Mouse (Mus musculus) MEL (cell line): ENCODE measurements around the gene Sgca. TPM values are rescaled to one million over a fixed set of nuclear protein-coding genes. Genes with fewer than 3 reads are reported as not detected.

ENCODE experiments used
- DNase-seq: peaks from one replicate; pipeline ENCODE4 v3.0.0; 2011; ENCODE audit warnings: low read depth, low spot score
- H3K27ac ChIP-seq: 2 replicates; pipeline ENCODE4 v1.5.1; 2012; ENCODE audit warnings: low read depth, mild to moderate bottlenecking, control low read depth, low read length, moderate library complexity; ENCODE audit not compliant: control insufficient read depth
- H3K27me3 ChIP-seq, 2 experiments: fragments of 150-350 bp in 1 of 2; sonication (generic) in 1 of 2; 2 replicates each; pipeline ENCODE4 v1.6.1; 2012; ENCODE audit warnings: low read length in 2 of 2, mild to moderate bottlenecking in 2 of 2, improper control_type of control experiment in 1 of 2, moderate library complexity in 1 of 2; ENCODE audit not compliant: insufficient read depth in 2 of 2, control insufficient read depth in 1 of 2
- H3K36me3 ChIP-seq, 2 experiments: 2 replicates each; pipeline ENCODE4 v1.6.1; 2012 to 2014; ENCODE audit warnings: low read length in 2 of 2, improper control_type of control experiment in 1 of 2, inconsistent platforms in 1 of 2, mild to moderate bottlenecking in 1 of 2; ENCODE audit not compliant: insufficient read depth in 2 of 2, control insufficient read depth in 1 of 2
- H3K4me1 ChIP-seq, 2 experiments: fragments of 150-350 bp in 1 of 2; sonication (generic) in 1 of 2; 2 replicates each; pipeline ENCODE4 v1.6.1; 2012; ENCODE audit warnings: low read length in 2 of 2, improper control_type of control experiment in 1 of 2, mild to moderate bottlenecking in 1 of 2; ENCODE audit not compliant: insufficient read depth in 2 of 2, control insufficient read depth in 1 of 2
- H3K4me3 ChIP-seq, 2 experiments: fragments of 150-350 bp in 1 of 2; sonication (generic) in 1 of 2; 2 replicates each; pipeline ENCODE4 v1.5.1; 2012; ENCODE audit warnings: low read depth in 2 of 2, low read length in 2 of 2, mild to moderate bottlenecking in 2 of 2, moderate library complexity in 2 of 2, control low read depth in 1 of 2, improper control_type of control experiment in 1 of 2; ENCODE audit not compliant: control insufficient read depth in 1 of 2, insufficient read depth in 1 of 2
- H3K79me2 ChIP-seq: 2 replicates; pipeline ENCODE4 v1.6.1; 2012; ENCODE audit warnings: mild to moderate bottlenecking, low read length, moderate library complexity; ENCODE audit not compliant: control insufficient read depth, poor library complexity, insufficient read depth
- H3K9ac ChIP-seq: 2 replicates; pipeline ENCODE4 v1.6.1; 2012; ENCODE audit warnings: low read depth, mild to moderate bottlenecking, control low read depth, low read length, moderate library complexity; ENCODE audit not compliant: control insufficient read depth, poor library complexity, severe bottlenecking
- H3K9me3 ChIP-seq: fragments of 150-350 bp; sonication (generic); replicated peaks from 2 replicates; pipeline ENCODE4 v1.6.1; 2012; ENCODE audit warnings: mild to moderate bottlenecking, low read length, improper control_type of control experiment, moderate library complexity; ENCODE audit not compliant: insufficient read depth
- CHD1 ChIP-seq: IDR thresholded peaks from 2 replicates; pipeline ENCODE4 v1.6.1; 2012; ENCODE audit warnings: low read depth, mild to moderate bottlenecking, inconsistent platforms, low read length, improper control_type of control experiment
- CHD2 ChIP-seq: IDR thresholded peaks from 2 replicates; pipeline ENCODE4 v1.6.1; 2011; ENCODE audit warnings: low read length, improper control_type of control experiment
- GABPA ChIP-seq: IDR thresholded peaks from 2 replicates; pipeline ENCODE4 v1.6.1; 2012; ENCODE audit warnings: low read depth, mild to moderate bottlenecking, inconsistent platforms, low read length, improper control_type of control experiment, moderate library complexity
- GATA1 ChIP-seq: IDR thresholded peaks from 2 replicates; pipeline ENCODE4 v1.6.1; 2011; ENCODE audit warnings: low read depth, low read length, improper control_type of control experiment
- JUND ChIP-seq: IDR thresholded peaks from 2 replicates; pipeline ENCODE4 v1.6.1; 2011; ENCODE audit warnings: low read depth, mild to moderate bottlenecking, improper control_type of control experiment, low read length
- MAZ ChIP-seq: IDR thresholded peaks from 2 replicates; pipeline ENCODE4 v1.6.1; 2012; ENCODE audit warnings: low read depth, mild to moderate bottlenecking, inconsistent platforms, low read length, improper control_type of control experiment
- MEF2A ChIP-seq: IDR thresholded peaks from 2 replicates; pipeline ENCODE4 v1.6.1; 2014; ENCODE audit warnings: low read depth, mild to moderate bottlenecking, inconsistent platforms, low read length, improper control_type of control experiment; ENCODE audit not compliant: poor library complexity, insufficient replicate concordance, severe bottlenecking; ENCODE audit errors: extremely low read depth
- MXI1 ChIP-seq: IDR thresholded peaks from 2 replicates; pipeline ENCODE4 v1.6.1; 2011; ENCODE audit warnings: mild to moderate bottlenecking, low read depth, low read length, improper control_type of control experiment
- MYC ChIP-seq: IDR thresholded peaks from 2 replicates; pipeline ENCODE4 v1.6.1; 2011; ENCODE audit warnings: low read depth, mild to moderate bottlenecking, low read length, improper control_type of control experiment, moderate library complexity
- NRF1 ChIP-seq: IDR thresholded peaks from 2 replicates; pipeline ENCODE4 v1.6.1; 2014; ENCODE audit warnings: low read depth, mild to moderate bottlenecking, inconsistent platforms, low read length, improper control_type of control experiment, moderate library complexity; ENCODE audit not compliant: poor library complexity, insufficient read depth, severe bottlenecking
- POLR2AphosphoS2 ChIP-seq: IDR thresholded peaks from 2 replicates; pipeline ENCODE4 v1.6.1; 2011; ENCODE audit warnings: low read length, improper control_type of control experiment
- POLR2AphosphoS5 ChIP-seq: IDR thresholded peaks from 2 replicates; pipeline ENCODE4 v1.6.1; 2012; ENCODE audit warnings: low read depth, borderline replicate concordance, mild to moderate bottlenecking, inconsistent platforms, low read length, moderate library complexity, mixed read lengths
- SIN3A ChIP-seq: IDR thresholded peaks from 2 replicates; pipeline ENCODE4 v1.6.1; 2012; ENCODE audit warnings: low read length, improper control_type of control experiment, inconsistent platforms
- TAL1 ChIP-seq: IDR thresholded peaks from 2 replicates; pipeline ENCODE4 v1.6.1; 2012; ENCODE audit warnings: mild to moderate bottlenecking, inconsistent platforms, low read length, moderate library complexity, mixed read lengths
- TBP ChIP-seq: IDR thresholded peaks from 2 replicates; pipeline ENCODE4 v1.8.0; 2011; ENCODE audit warnings: low read depth, low read length, improper control_type of control experiment
- UBTF ChIP-seq: IDR thresholded peaks from 2 replicates; pipeline ENCODE4 v1.6.1; 2012; ENCODE audit warnings: low read depth, mild to moderate bottlenecking, inconsistent platforms, low read length, improper control_type of control experiment, moderate library complexity, borderline replicate concordance; ENCODE audit not compliant: insufficient read depth
- ZC3H11A ChIP-seq: IDR thresholded peaks from 2 replicates; pipeline ENCODE4 v1.6.1; 2012; ENCODE audit warnings: low read depth, mild to moderate bottlenecking, inconsistent platforms, low read length, improper control_type of control experiment
- ZKSCAN1 ChIP-seq: IDR thresholded peaks from 2 replicates; pipeline ENCODE4 v1.6.1; 2012; ENCODE audit warnings: low read depth, mild to moderate bottlenecking, inconsistent platforms, low read length, improper control_type of control experiment, moderate library complexity
- polyA plus RNA-seq, 2 experiments: library from polyadenylated mRNA; stranded (reverse) in 1 of 2; unstranded in 1 of 2; fragments of >175 nt in 1 of 2; fragments of >200 nt in 1 of 2; gene quantifications; 2 replicates each; pipeline versions ENCODE4 v1.2.1 to v1.2.4; 2012; ENCODE audit warnings: low replicate concordance in 2 of 2, low read depth in 1 of 2; ENCODE audit not compliant: insufficient read length in 2 of 2, insufficient read depth in 1 of 2, missing spikeins in 1 of 2
- total RNA-seq: library from RNA; depleted of rRNA; stranded (reverse); fragments of 300-350 nt; gene quantifications from 2 replicates; pipeline ENCODE4 v1.2.3, GENCODE M21; 2012

The Sgca gene
- total and polyA plus RNA-seq, 3 experiments: not detected

- Histone ChIP-seq H3K79me2 (no peaks in the 10 kb centered on the region), H3K9ac (no peak overlapping the region), H3K27ac (no peak overlapping the region), H3K9me3 (no peaks in the 10 kb centered on the region), H3K27me3 (peaks cover 0 to 23% of the 10 kb centered on the region in 2 experiments), H3K4me1 (no peaks in the 10 kb centered on the region), H3K4me3 (no peak overlapping the region), H3K36me3 (no peaks in the 10 kb centered on the region)
- TF ChIP-seq POLR2AphosphoS5 (no peak), ZKSCAN1 (no peak), MAZ (no peak), UBTF (no peak), CHD1 (no peak), MEF2A (no peak), ZC3H11A (no peak)
- DNase-seq: no peak
Observed at GRCm38 (mm10) chr11:94917717-94918116, 58.4 kb downstream of the Sgca start.

GRCm38 (mm10) chr11:94916477-94916876 is 59.6 kb downstream of the Sgca start:
- Histone ChIP-seq H3K9me3 (no peaks in the 10 kb centered on the region), H3K4me3 (no peak overlapping the region), H3K4me1 (no peaks in the 10 kb centered on the region), H3K36me3 (no peaks in the 10 kb centered on the region), H3K79me2 (no peaks in the 10 kb centered on the region), H3K9ac (no peak overlapping the region), H3K27ac (no peak overlapping the region), H3K27me3 (peaks cover 0 to 22% of the 10 kb centered on the region in 2 experiments; a peak in 3 of 4 replicates)
- no peak for TF ChIP-seq TAL1
- TF ChIP-seq TBP: no peak
- no peak for TF ChIP-seq NRF1
- TF ChIP-seq CHD2: no peak
- no peak for TF ChIP-seq GABPA
- no peak for TF ChIP-seq POLR2AphosphoS2
- TF ChIP-seq MXI1: no peak
- TF ChIP-seq SIN3A: no peak
- no peak for TF ChIP-seq JUND
- TF ChIP-seq MYC: no peak
- TF ChIP-seq GATA1: no peak
- no peak for DNase-seq
